Mouse (Mus musculus) T-helper 1 cell (primary cell): ENCODE measurements around the gene Scml4.

Experiments used
- in situ Hi-C: fragments of 300-600 bp; cut with MboI, MseI; formaldehyde crosslinking; loops from one replicate; pipeline ENCODE4 v1.15.1; 2025; ENCODE audit warnings: high pct_unique_total_duplicates

The Scml4 gene

GRCm38 (mm10) chr10:42897166-42897565, 37.0 kb downstream of the Scml4 start:
- in situ Hi-C loops: loop anchor here (5.0 to 10.0 kb wide), 2 partner anchors 35 to 622 kb away; partner anchors contain the start of genes Foxo3 and Scml4

- in situ Hi-C loops: loop anchor here (5.0 to 10.0 kb wide), 2 partner anchors 35 to 623 kb away; partner anchors contain the start of genes Foxo3 and Scml4
Observed at GRCm38 (mm10) chr10:42897632-42898031, 37.5 kb downstream of the Scml4 start.

- in situ Hi-C loops: no loop called here
Observed at GRCm38 (mm10) chr10:42901361-42901760, 41.2 kb downstream of the Scml4 start.

- in situ Hi-C loops: no loop called here
Observed at GRCm38 (mm10) chr10:42903054-42903453, 42.9 kb downstream of the Scml4 start.

GRCm38 (mm10) chr10:42908562-42908961, 48.4 kb downstream of the Scml4 start:
- in situ Hi-C loops: no loop called here

GRCm38 (mm10) chr10:42910567-42910966, 50.4 kb downstream of the Scml4 start:
- in situ Hi-C loops: no loop called here

- in situ Hi-C loops: no loop called here
Observed at GRCm38 (mm10) chr10:42912056-42912455, 51.9 kb downstream of the Scml4 start.

- in situ Hi-C loops: no loop called here
Observed at GRCm38 (mm10) chr10:42913196-42913595, 53.0 kb downstream of the Scml4 start.

- in situ Hi-C loops: no loop called here
Observed at GRCm38 (mm10) chr10:42914146-42914545, 54.0 kb downstream of the Scml4 start.

- in situ Hi-C loops: no loop called here
Observed at GRCm38 (mm10) chr10:42917355-42917754, 57.2 kb downstream of the Scml4 start.

GRCm38 (mm10) chr10:42919786-42920185, 59.6 kb downstream of the Scml4 start:
- in situ Hi-C loops: no loop called here

- in situ Hi-C loops: no loop called here
Observed at GRCm38 (mm10) chr10:42925103-42925866, 65.1 kb downstream of the Scml4 start.

- in situ Hi-C loops: no loop called here
Observed at GRCm38 (mm10) chr10:42930121-42930650, 70.0 kb downstream of the Scml4 start.

GRCm38 (mm10) chr10:42932862-42933480, 72.8 kb downstream of the Scml4 start:
- in situ Hi-C loops: no loop called here

- in situ Hi-C loops: no loop called here
Observed at GRCm38 (mm10) chr10:42934672-42935071, 74.5 kb downstream of the Scml4 start.

GRCm38 (mm10) chr10:42936205-42936604, 76.0 kb downstream of the Scml4 start:
- in situ Hi-C loops: no loop called here

GRCm38 (mm10) chr10:42938361-42938760, 78.2 kb downstream of the Scml4 start:
- in situ Hi-C loops: no loop called here

- in situ Hi-C loops: no loop called here
Observed at GRCm38 (mm10) chr10:42939691-42940090, 79.5 kb downstream of the Scml4 start.

GRCm38 (mm10) chr10:42940193-42941050, 80.3 kb downstream of the Scml4 start:
- in situ Hi-C loops: no loop called here

GRCm38 (mm10) chr10:42941278-42941677, 81.1 kb downstream of the Scml4 start:
- in situ Hi-C loops: no loop called here

- in situ Hi-C loops: no loop called here
Observed at GRCm38 (mm10) chr10:42941697-42942221, 81.6 kb downstream of the Scml4 start.

- in situ Hi-C loops: no loop called here
Observed at GRCm38 (mm10) chr10:42942300-42942699, 82.1 kb downstream of the Scml4 start.
